Mouse (Mus musculus) kidney, adult 2 months (tissue): ENCODE results near the gene Ppm1k.

Experiments
- CTCF ChIP-seq: fragments of 200-500 bp; conservative IDR thresholded peaks from 2 replicates; pipeline ENCODE4 v1.5.1; 2011; ENCODE audit warnings: low read depth, mild to moderate bottlenecking, control low read depth, low read length, moderate library complexity, mixed read lengths; ENCODE audit not compliant: insufficient read depth, insufficient read length
- POLR2A ChIP-seq: fragments of 200-500 bp; IDR thresholded peaks from one replicate; pipeline ENCODE4 v1.6.1; 2011; ENCODE audit warnings: low read depth, low read length, control low read depth

DNA sequence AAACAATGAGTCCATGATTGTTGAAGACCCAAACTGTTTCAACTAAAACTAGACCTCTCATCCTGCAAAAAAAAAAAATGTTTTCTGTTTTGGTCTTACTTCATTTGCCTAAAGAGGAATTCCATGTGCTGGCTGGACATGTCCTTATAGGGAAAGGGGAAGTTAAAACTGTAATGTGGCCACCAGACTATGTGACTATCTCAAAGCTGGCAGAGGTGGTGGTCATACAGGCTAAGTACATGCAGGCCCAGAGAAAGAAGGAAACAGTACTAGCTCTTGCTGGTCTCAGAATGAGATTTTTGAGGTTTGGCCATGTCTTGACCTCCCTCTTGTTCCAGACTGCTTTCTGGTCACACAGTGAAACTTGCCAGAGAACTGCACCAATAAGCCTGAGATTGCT lies 36.3 kb upstream of the Ppm1k start:
- no peak for TF ChIP-seq CTCF
- no peak for TF ChIP-seq POLR2A
